Mouse (Mus musculus): Measurements from ENCODE around the gene Thsd4. TPM values are rescaled to one million over a fixed set of nuclear protein-coding genes. Genes with fewer than 3 reads are reported as not detected.

Gene Thsd4
- total RNA-seq, 2 experiments from 2014 or later: 19.5 to 22.7 TPM

DNA sequence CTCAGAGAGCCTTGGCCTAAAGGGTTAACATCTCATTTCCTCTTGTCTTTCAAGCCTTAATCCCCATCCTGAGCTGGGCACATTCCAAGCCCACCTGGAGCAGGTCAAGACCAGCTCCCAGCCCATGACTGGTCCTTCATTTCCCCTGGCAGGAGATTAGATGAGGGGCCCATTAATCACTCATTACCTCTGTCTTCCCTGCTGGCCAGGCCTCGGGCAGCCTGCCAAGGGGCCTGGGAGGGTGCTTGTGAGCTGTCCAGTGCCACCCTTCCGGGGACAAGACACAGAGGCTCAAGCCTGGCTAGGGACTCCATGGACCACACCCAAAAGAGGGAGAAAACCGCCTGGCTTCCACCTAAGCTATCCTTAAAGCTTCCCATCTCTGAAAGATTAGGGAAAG, 3.6 kb downstream of the Thsd4 start:
- DNase-seq (ENCODE audit: low spot score in 2 of 2): no peak

DNA sequence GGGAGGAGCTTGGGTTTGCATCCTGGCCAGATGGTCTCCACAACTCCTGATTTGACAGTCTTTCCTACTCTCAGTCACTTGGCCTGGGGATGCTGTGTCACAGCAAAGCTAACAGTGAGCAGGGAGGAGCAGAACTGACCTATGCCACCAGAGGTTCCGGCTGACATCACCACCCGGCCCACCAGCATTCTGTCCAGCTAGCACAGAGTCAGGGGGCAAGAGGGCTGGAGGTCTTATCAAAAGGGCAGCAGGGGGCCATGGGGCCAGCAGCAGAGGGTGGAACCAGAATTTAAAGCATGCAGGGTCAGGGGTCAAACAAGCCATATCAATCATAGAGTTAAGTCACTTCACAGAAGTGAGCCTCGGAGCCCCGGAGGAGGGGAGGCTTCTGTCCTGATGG, 4.7 kb downstream of the Thsd4 start:
- no peak for DNase-seq (ENCODE audit: low spot score in 2 of 2)

DNA sequence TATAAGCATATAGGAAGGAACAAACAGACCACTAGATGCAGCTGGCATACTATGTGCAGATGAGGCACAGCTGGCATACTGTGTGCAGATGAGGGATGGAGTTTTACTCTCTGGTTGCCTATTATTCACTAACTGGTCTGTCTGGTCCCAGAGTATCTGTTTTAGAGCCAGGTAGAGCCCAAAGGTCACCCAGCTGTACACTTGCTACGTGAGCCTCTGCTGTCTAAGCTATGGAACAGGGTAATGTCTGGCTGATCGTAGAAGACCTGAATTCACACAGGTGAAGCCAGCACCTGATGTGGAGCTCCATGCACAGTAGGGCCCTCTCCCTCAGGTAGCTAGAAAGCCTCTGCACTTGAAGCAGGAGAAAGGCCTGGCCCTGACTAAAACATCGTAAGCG, 5.5 kb downstream of the Thsd4 start:
- no peak for DNase-seq (ENCODE audit: low spot score in 2 of 2)

DNA sequence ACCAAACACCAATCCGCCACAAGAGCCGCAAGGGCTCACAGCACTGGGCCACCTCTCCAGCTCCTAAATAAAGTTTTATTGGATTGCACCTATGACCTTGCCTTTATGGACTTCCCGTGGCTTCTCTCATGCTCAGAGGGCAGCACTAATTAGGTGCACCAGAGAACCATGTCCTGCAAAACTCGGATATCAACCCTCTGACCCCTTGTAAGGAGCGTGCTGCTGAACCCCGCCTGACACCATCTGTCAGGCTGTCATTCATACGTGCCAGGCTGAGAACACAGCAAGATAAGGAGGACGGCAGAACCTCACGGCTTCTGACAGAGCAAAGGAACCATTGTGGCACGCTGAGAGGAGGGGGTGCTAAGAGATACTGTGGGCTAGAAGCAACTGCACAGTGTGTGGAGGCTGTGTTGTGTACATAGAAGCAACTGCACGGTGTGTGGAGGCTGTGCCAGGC, 8.5 kb downstream of the Thsd4 start:
- DNase-seq (ENCODE audit: low spot score in 2 of 2): no peak

DNA sequence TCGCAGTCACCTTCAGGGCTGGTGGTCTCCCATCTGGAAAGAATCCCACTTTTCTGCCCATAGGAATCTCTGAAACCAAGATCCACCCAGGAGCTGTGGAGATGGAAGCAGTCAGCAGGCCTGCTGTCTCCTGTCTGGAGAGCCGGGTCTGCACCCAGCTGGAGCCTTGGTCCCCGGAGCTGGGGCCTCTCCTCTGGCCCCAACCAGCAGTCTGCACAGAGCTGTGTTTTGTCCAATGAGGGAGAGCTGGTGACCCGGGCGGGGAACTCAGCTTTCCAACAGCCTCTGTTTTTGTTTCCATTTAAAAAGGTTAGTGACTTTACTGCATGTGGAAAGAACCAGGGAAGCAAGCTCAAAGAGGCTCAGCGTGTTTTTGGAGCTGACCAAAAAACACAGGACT, 11.0 kb downstream of the Thsd4 start:
- DNase-seq (ENCODE audit: low spot score in 2 of 2): no peak

DNA sequence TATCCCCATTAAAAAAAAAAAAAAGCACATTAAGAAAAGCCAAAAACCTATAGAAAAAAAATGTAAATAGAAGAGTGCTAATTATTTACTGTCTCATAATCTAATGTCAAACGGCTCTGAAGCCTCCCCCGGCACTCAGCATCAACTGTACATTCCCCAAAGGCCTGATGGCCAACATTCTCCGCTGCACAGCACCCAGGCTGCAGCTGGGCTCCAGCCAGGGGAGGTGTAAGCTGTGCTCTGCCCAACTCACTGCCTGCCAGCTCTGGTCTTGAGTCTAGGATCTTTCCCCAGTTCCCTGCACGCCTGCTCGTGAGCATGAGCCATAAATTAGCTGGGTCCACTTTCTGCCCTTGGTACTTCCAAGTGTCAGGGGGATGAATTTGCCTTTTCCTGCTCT, 15.7 kb downstream of the Thsd4 start:
- no peak for DNase-seq (ENCODE audit: low spot score in 2 of 2)

DNA sequence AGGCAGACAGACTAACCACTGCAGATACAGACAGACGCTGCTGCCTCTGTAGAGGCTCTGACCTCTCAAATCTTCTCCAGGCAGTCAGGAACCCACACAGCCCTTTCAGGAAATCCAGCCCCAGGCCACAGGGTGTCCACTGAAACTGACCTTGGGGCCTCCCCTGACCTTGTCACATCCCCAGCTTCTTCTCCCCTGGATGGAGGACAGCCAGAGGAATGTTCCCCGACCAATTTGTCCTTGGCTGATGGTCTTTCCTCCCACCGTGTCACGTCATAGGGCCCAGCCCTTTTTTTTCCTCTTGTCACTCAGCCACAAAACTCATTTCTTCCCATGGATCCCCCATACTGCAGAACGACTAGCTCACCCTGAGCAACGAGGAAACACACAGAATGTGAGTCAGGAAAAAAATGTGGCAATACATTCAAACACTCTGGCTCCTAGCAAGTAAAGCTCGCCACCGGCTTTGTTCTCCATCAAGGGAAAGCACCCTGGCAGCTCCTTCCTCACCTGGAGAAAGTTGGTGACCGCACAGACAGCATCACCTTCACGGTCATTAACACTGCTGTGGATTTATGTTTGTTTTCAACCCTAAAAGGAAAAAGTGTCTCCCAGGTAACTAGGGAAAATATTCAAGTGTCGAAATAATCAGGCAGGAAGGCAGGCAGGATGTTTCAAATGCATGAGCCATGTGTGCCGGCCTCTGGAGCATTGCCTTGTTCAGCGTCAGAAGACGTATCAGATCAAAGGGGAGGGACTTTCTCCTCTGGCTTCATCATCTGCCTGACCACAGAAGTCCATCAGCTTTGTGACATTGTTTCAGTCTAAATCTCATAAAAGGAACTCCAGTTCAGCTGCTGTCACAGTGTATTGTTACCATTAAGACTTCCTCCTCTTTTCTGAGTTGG, 17.2 kb downstream of the Thsd4 start:
- DNase-seq (ENCODE audit: low spot score in 2 of 2): no peak

DNA sequence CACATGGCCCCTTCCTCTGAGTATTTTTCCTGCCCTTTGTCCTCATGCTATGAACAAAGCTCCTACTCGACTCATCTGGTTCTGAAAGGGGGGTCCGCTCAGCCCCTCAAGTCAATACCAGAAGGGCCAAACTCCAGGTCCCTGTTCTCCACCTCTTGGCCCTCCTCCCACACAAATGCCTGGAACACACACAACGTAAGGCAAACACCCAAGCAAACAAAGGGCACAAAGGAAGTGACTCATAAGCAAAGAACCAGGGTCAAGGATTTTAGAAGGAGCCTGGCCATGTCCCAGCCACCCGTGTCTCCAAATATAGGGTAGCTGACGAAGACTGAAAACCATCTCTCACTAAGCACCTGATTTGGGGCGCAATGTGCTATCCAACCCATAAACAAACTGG, 19.6 kb downstream of the Thsd4 start:
- DNase-seq (ENCODE audit: low spot score in 2 of 2): no peak

DNA sequence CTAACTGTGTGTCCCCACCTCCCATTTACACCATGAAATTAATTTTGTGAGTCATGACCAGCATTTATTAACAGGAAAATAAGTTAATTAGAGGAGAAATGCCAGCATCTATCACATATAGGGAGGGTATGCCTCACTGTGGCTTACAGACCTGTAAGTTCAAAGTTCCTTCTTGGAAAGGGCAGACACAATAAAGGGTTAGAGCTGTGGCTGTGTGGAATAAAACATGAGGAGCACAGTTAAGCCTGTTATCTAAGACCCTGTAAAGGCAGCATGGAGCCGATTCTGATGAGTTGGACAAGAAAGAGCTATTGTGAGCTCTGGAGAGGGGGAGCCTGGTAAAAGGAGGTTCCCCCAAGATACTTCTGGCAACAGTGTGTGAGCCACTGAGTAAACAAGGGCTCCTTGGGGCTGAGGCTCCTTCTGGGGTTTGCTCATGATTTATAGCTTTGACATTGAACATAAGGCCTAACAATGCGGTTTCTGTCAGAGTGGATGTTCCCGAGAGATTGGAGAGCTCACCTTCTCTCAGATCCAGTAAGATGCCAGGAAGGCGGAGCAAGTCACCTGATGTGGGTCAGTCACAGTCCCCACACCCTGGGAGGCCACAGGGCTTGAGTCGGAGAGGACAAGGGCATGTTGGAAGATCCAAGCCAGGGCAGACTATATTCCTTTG, 20.2 kb downstream of the Thsd4 start:
- DNase-seq (ENCODE audit: low spot score in 2 of 2): no peak

DNA sequence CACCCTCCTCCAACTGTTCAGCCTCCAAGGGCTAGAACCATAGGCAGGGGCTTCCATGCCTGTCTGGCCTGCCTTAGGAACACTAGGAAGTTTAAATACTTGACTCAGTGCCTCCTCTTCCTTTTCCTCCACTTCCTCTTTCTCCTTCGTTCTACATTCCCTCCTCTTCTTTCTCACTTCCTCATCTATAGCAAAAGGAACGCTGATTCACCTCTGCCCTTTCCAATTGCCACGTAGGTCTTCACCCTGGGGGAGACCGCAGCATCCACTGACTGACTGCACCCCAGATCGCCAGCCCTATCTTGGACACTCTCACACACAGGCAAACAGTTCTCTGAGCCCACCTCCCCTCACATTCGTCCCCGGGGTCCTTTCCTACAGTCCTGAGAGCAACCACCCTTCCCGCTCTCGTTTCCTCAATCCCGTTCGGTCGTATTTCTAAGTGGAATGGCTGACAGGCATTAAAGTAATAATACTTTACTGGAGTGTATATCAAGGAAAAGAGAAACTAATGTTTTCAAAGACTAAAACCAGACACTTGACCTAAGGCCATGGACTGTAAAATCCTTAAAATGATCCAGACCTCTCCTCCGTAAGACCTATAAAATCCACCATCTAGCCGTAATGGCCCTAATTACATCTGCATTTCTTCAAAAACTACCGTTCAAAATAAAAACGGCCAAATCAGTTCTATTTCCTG, 29.4 kb downstream of the Thsd4 start:
- DNase-seq (ENCODE audit: low spot score in 2 of 2): no peak

DNA sequence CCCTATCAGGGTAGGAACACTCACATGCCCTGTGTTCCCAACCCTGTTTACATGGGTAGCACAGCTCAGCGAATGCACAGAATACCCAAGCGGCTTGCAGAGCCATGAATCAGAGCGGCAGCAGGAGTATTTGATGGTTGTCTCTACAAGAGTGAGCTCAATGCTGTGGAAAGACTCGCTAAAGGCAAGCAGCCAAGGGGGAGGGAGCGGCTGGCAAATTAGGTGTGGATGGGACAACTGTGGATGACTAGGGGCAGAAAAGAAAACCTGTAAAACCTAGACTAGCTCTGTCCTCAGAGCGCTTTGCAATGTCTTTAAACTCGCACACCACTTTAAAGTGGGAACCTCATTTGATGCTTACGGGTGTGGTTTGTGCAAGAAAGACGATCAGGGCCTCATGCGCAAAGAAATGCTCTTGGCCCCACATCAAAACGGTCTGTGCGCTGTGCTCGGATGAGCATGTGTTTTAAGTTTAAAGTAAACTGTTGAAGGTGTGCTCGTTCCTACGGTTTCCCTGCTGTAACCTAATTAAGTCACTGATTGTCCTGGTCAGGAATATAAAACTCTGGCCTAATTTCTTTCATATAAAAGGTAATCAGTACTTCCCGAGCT, 30.3 kb downstream of the Thsd4 start:
- no peak for DNase-seq (ENCODE audit: low spot score in 2 of 2)

DNA sequence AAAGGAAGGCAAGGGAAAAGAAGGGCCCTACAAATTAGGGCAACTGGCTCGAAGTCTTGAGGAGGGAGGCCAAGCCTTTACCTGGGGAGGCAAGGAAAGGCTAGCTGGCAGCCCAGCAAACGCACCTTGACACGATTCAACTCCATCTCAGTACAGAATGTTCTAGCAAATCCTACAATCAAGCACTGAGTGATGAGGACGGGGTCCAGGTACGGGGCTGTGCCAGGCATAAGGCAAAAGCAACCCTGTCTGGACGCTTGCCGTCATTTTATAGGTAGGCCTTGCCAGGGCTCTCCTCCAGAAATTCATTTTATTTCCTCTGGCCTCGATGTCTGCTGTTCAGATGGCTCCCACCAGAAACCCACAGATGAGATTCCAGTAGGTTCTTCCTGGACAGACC, 30.8 kb downstream of the Thsd4 start:
- no peak for DNase-seq (ENCODE audit: low spot score in 2 of 2)

DNA sequence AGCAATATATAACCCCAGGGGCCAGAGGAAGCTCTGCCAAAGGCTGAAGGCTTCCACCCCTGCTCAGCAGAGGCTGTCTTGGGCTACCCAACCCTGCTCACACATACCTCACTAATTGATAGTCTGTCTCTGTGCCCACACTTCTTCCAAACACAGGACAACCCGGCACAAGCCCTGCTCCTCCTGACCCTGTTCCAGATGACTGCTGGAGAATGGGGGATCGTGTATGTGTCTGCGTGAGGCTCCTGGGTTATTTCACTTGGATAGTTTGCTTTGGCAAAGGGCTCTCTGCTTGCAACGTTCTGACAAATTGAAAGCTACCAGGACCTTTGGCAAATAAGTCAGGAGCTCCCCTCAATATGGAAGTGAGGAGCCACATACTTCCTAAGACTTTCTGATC, 33.0 kb downstream of the Thsd4 start:
- DNase-seq (ENCODE audit: low spot score in 2 of 2): no peak

DNA sequence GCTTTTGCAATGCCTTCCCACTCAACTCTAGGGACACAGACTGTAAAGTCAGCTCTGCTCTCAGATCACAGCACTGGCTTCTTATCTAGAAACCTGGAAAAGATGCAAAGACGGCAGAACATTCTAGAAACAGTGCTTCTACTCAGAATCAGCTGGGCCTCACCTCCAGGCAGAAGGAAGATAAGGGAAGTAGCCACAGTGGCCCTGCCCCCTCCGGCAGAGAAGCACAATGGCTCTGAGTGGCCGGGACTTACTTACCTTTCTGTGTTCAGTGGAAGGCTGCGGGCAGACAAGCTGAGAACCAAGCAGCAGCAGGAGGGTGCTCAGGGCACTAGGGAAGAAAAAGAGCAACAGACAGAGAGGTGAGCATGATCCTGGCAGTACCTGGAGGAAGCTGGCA, 39.7 kb downstream of the Thsd4 start:
- no peak for DNase-seq (ENCODE audit: low spot score in 2 of 2)

DNA sequence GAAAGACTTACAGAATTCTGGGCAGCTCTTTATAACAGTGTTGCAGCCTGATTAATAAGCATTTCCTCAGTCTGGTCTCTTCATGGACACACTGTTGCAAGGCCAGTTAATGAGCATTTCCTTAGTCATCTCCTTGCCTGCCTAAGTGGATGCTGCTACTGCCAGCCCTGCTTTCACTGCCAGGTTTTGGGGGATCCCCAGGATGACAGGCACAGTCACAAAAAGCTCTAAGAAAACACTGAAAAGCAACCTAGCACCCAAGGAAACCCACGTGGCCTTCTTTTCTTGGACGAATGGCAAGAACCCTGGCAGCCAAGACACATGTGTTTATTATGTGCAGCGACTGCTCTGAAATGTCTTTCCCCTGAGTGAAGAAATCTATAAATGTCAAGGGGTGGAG, 41.8 kb downstream of the Thsd4 start:
- peak; percentile 26 to 54 for DNase-seq (ENCODE audit: low spot score in 2 of 2)

DNA sequence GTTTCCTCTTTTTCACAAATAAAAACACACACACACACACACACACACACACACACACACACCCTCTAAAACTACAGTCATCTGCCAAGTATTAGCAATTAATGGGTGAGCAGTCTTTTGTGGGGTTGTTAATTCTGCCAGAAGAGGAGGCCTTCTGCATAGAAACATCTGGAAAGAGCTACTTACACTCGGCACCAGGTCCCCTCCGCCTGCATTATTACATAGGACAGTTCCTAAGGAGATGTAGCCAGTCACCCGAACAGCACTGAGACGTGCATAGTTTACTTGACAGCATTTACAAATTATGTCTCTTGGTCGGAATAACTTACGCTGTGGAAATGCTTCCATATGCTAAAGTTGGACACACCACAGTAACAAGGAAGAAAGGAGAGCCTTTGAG, 43.0 kb downstream of the Thsd4 start:
- DNase-seq (ENCODE audit: low spot score in 2 of 2): no peak

DNA sequence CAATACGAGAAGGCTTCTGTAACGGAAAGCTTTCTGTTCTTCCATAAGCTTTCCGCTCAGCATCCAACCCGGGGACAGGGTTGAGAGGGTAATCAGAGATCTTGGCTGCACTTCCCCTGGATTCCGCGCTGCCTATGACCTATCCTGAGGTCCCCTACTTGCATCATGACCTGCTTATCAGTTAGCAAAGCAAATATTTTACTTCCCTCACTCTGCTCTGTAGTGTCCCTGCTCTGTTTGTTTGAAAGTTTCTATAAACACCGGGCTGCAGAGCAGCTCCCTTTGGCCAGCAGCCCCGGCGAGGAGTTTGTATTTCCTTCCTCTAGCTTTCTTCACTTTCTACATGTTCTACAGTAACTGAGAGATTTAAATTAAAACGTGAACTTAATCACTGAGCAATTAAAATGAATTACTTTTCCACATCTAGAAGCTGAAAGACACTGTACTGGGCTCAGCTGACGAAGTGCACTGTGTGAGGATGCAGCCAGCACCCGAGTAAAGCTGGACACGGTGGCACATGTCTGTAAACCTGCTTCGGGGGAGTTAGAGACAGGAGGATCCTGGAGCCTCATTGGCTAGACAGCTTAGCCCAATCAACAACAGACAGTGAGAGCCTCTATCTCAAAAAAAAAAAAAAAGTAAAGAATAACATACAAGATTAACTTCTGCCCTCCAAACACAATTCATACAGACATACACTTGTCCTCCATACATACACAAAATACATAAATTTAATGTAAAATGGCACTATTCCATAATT, 43.7 kb downstream of the Thsd4 start:
- DNase-seq (ENCODE audit: low spot score in 2 of 2): no peak

DNA sequence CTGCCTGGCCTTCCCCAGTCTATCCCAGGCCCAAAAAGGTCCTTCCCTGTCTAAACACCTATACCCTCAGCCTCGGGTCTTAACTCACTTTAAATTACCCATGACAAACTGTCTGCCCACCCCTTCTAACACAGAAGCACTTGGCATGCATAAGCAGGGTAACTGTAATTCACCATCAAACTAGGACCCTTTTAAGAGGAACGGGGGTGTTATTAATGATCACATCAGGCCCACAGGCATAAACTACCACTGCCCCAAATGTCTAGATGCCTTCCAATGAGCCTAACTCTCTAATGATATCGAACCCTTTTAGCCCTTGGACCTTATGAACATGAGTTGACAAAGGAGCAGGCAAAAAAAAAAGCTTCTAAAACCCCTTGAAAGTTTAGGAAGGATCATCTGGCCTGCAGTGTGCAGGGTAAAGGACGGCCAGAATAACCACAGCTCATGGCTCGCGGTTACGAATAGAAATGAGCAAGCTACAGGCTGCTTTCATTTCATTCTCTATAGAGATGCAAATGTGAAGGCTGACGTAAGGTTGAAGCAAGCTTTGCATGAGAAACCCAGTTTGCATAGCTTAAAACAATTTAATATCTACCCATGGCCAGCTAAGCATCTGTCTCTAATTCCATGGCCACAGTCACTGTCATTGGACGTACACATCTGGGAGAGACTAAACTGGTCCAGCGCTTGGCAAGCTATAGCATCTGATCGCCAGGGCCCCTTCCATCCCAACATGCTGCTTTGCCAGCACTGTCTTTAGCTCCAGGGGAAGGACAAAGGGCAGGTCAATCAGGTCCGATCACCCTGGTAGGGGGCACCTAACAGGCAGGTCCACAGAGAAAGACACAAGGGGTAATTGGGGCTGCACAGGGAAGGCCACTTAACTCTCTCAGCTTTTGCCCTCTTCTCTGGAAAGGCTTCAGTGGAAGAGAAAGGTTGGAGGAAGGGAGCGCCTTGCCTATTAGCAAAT, 61.5 kb downstream of the Thsd4 start:
- no peak for DNase-seq (ENCODE audit: low spot score in 2 of 2)

DNA sequence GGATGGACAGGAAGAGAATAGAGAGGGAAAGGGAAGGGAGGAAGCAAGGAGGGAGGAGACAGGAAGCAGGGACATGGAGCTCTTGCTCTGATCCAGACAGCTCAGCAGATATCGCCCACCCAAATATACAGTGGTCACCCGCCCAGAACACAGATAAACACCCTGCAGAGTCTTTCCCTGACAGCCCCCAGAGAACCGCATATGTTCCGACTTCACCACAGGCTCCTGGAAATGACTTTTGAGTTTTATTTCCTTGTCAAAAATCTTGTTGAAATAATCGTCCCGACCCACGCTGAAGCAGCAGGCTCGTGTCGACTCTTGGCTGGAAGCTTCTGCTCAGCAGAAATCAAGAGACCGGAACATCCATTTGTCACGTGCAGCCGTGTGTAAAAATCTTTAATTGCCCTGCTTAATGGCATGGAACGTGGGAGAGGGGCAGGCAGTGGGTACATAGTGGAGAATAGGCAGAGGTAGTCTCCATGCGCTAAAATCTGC, 63.3 kb downstream of the Thsd4 start:
- DNase-seq (ENCODE audit: low spot score in 2 of 2): no peak

Data from layer of hippocampus, postnatal 10 days (tissue).